Mouse (Mus musculus): ENCODE measurements around the gene Hist1h3g.

DNA sequence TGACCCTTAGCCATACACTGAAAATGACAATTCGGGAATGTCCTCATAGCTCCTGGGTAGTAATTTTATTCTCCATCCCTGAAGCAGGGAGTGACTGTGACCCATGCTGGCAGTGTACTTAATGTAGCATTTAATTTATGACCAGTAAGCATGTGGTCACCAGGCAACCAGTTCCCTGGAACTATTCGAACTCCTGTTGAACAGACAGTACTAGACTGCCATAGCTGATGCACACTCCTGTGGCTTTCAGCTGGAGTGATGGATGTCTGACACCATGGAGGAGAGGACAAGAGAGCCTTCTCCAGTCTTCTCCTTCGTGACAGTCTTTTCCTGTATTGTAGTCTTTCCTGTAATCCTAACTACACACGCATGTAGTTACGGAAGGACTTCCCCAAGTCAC, 6.2 kb upstream of the Hist1h3g start:
- TF ChIP-seq MYOD1 (IDR thresholded peaks at IDR 0.05; ENCODE audit: control insufficient read depth, insufficient read length, low read depth) = no peak
- TF ChIP-seq CTCF (IDR thresholded peaks at IDR 0.05; ENCODE audit: control insufficient read depth, insufficient read depth, insufficient read length) = no peak

All from C2C12 (cell line).